Mouse (Mus musculus): ENCODE results near the gene Notch2.

DNA sequence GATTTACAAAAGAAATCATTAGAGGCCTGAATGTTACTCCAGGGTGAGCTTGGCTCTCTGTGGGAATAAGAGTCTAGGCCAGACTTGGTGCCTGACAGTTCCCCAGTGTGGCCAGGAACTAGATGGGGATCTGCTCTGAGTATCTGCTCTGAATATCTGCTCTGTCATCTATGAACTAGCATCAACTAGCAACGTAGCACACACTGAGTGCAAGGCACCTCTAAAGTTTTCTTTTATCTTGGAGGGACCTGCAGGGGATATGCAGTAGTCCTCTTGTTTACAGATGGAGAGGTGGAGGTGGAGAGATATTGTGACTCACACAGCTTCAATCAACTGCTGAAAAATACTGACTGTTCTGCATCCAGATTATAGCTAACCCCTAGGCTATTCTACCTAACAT, 44.3 kb upstream of the Notch2 start:
- no peak for TF ChIP-seq POLR2A (IDR thresholded peaks at IDR 0.05; ENCODE audit: control insufficient read depth, low read depth, low read length)
- no peak for TF ChIP-seq CTCF (IDR thresholded peaks at IDR 0.05; ENCODE audit: control insufficient read depth, insufficient read depth, insufficient replicate concordance, low read depth, low read length)

Measured in testis, adult 2 months (tissue).